In genomic region chr1:135170299-135170698, GRCm38 (mm10) we compare ENCODE assay signal across 15 mouse cellular contexts. TPM values are rescaled to one million over a fixed set of nuclear protein-coding genes. Genes with fewer than 3 reads are reported as not detected.
DNase-seq lines count a peak whose midpoint lies in the region; ATAC-seq and TF ChIP-seq lines count a peak whose summit lies in the region.
"Had no signal": no experiment of that assay in that cellular context is flagged by ENCODE, and none has a peak within 500 bp of the region (broad histone marks: within the 10 kb centered on the region; RNA-seq: fewer than 3 reads in every experiment).

No protein-coding gene starts in this region.

- no peak overlapping the region; the same call in 1 of the 2 replicates for H3K9ac ChIP-seq in heart, adult 2 months (ENCODE audit: low read depth, low read length)
- H3K9ac ChIP-seq in hindbrain, embryonic 16.5 days (ENCODE audit: low read depth, low read length), result no peak overlapping the region
- H3K9ac ChIP-seq in hindbrain, embryonic 12.5 days, result no peak overlapping the region
- peak overlapping the region; percentile 44; the same call in 1 of the 2 replicates for H3K9ac ChIP-seq in lung, embryonic 16.5 days (ENCODE audit: low read length)
- H3K9ac ChIP-seq: forebrain, postnatal 0 days had no signal

- peaks cover 3% of the 10 kb centered on the region; the same call in 1 of the 2 replicates for H3K4me1 ChIP-seq in heart, adult 2 months (ENCODE audit: control insufficient read depth, insufficient read depth, low read length)
- no peaks in the 10 kb centered on the region; the same call in 1 of the 2 replicates for H3K4me1 ChIP-seq in hindbrain, embryonic 16.5 days (ENCODE audit: control insufficient read depth, insufficient read depth, low read depth, low read length)
- H3K4me1 ChIP-seq in hindbrain, embryonic 12.5 days, result no peaks in the 10 kb centered on the region
- peaks cover 9% of the 10 kb centered on the region for H3K4me1 ChIP-seq in lung, embryonic 16.5 days (replicated peaks; ENCODE audit: control insufficient read depth, insufficient read depth, low read length)
- no peaks in the 10 kb centered on the region for H3K4me1 ChIP-seq in thymus, adult 2 months (replicated peaks; ENCODE audit: control insufficient read depth, insufficient read depth, low read length)

- WGBS in heart, adult 2 months, result 44% methylated on average over 10 of the region's 10 CpGs
- WGBS in hindbrain, embryonic 16.5 days, result 81% methylated on average over 10 of the region's 10 CpGs
- 77% methylated on average over 10 of the region's 10 CpGs for WGBS in hindbrain, embryonic 12.5 days
- 43% methylated on average over 10 of the region's 10 CpGs for WGBS in lung, embryonic 16.5 days
- WGBS in thymus, adult 2 months, result 67% methylated on average over 10 of the region's 10 CpGs

- no peak for DNase-seq in heart, adult 2 months
- DNase-seq in heart, adult 8-10 months (ENCODE audit: low spot score), result no peak
- no peak for DNase-seq in lung, postnatal 10 days
- peak; percentile 50 for DNase-seq in adrenal gland, postnatal 10 days
- no peak for DNase-seq in thymus, adult 2 months
- DNase-seq: cerebellum, adult 9-11 months; forebrain, postnatal 0 days; gastrocnemius, postnatal 14 days had no signal

- no peaks in the 10 kb centered on the region for H3K9me3 ChIP-seq in hindbrain, embryonic 16.5 days (ENCODE audit: control insufficient read depth, low read length)
- no peaks in the 10 kb centered on the region for H3K9me3 ChIP-seq in hindbrain, embryonic 12.5 days (replicated peaks)
- H3K9me3 ChIP-seq in lung, embryonic 16.5 days (ENCODE audit: control insufficient read depth, low read length), result no peaks in the 10 kb centered on the region

- peak overlapping the region; percentile 40 for H3K27ac ChIP-seq in heart, adult 2 months
- H3K27ac ChIP-seq in hindbrain, embryonic 16.5 days (ENCODE audit: low read depth, low read length), result peak overlapping the region; percentile 31; the same call in 1 of the 2 replicates
- H3K27ac ChIP-seq in hindbrain, embryonic 12.5 days, result no peak overlapping the region
- H3K27ac ChIP-seq in lung, embryonic 16.5 days (ENCODE audit: low read length), result no peak overlapping the region
- no peak overlapping the region for H3K27ac ChIP-seq in thymus, adult 2 months (ENCODE audit: control insufficient read depth, insufficient read depth, low read length)

- TF ChIP-seq CTCF in heart, adult 2 months (IDR thresholded peaks at IDR 0.05), result no peak
- no peak for TF ChIP-seq CTCF in thymus, adult 2 months (IDR thresholded peaks at IDR 0.05; ENCODE audit: borderline replicate concordance, control insufficient read depth, extremely low read depth, insufficient read depth, low read length, poor library complexity)

- no peak for ATAC-seq in hindbrain, embryonic 16.5 days
- ATAC-seq in hindbrain, embryonic 12.5 days (ENCODE audit: low FRiP score), result no peak
- ATAC-seq in lung, embryonic 16.5 days (ENCODE audit: low read depth), result no peak
- ATAC-seq: activated CD4-positive, CD25-positive, alpha-beta regulatory T cell, adult 4 months; forebrain, postnatal 0 days had no signal

- intact Hi-C loops in heart, adult 2 months (cut with DNase I), result no loop called here

- TF ChIP-seq POLR2A in heart, adult 2 months (IDR thresholded peaks at IDR 0.05; ENCODE audit: insufficient read depth, low read depth, low read length), result no peak
- no peak for TF ChIP-seq POLR2A in thymus, adult 2 months (IDR thresholded peaks at IDR 0.05; ENCODE audit: control insufficient read depth, extremely low read depth, insufficient read depth, low read length, poor library complexity)

- H3K4me2 ChIP-seq in hindbrain, embryonic 16.5 days (ENCODE audit: low read length), result no peak overlapping the region
- no peak overlapping the region for H3K4me2 ChIP-seq in hindbrain, embryonic 12.5 days (replicated peaks)
- H3K4me2 ChIP-seq in lung, embryonic 16.5 days (ENCODE audit: low read depth, low read length), result peak overlapping the region; percentile 23; the same call in 1 of the 2 replicates

- H3K79me2 ChIP-seq in heart, adult 2 months (replicated peaks; ENCODE audit: control insufficient read depth, insufficient read depth, low read length), result no peaks in the 10 kb centered on the region

- H3K4me3 ChIP-seq in heart, adult 2 months, result no peak overlapping the region
- no peak overlapping the region for H3K4me3 ChIP-seq in hindbrain, embryonic 16.5 days (ENCODE audit: low read length)
- H3K4me3 ChIP-seq in hindbrain, embryonic 12.5 days, result no peak overlapping the region
- no peak overlapping the region for H3K4me3 ChIP-seq in lung, embryonic 16.5 days (ENCODE audit: low read length)
- H3K4me3 ChIP-seq in thymus, adult 2 months (ENCODE audit: control insufficient read depth, insufficient read depth, low read length), result no peak overlapping the region

- no peaks in the 10 kb centered on the region for H3K27me3 ChIP-seq in heart, adult 2 months (ENCODE audit: control insufficient read depth, insufficient read depth, low read length)
- H3K27me3 ChIP-seq in hindbrain, embryonic 16.5 days (replicated peaks; ENCODE audit: control insufficient read depth, insufficient read depth, low read length), result no peaks in the 10 kb centered on the region
- no peaks in the 10 kb centered on the region for H3K27me3 ChIP-seq in hindbrain, embryonic 12.5 days
- H3K27me3 ChIP-seq in lung, embryonic 16.5 days (ENCODE audit: control insufficient read depth, insufficient read depth, low read depth, low read length), result no peaks in the 10 kb centered on the region
- H3K27me3 ChIP-seq in thymus, adult 2 months (ENCODE audit: control insufficient read depth, insufficient read depth, low read length), result no peaks in the 10 kb centered on the region

- TF ChIP-seq EP300 in heart, adult 2 months (IDR thresholded peaks at IDR 0.05; ENCODE audit: insufficient read depth, low read depth, low read length), result no peak

- no peaks in the 10 kb centered on the region for H3K36me3 ChIP-seq in heart, adult 2 months (ENCODE audit: control insufficient read depth, insufficient read depth, low read length)
- no peaks in the 10 kb centered on the region for H3K36me3 ChIP-seq in hindbrain, embryonic 16.5 days (ENCODE audit: control insufficient read depth, insufficient read depth, low read length)
- no peaks in the 10 kb centered on the region for H3K36me3 ChIP-seq in hindbrain, embryonic 12.5 days
- no peaks in the 10 kb centered on the region for H3K36me3 ChIP-seq in lung, embryonic 16.5 days (ENCODE audit: control insufficient read depth, insufficient read depth, low read length)
- H3K36me3 ChIP-seq in thymus, adult 2 months (ENCODE audit: control insufficient read depth, insufficient read depth, low read length), result no peaks in the 10 kb centered on the region

RNA-seq across cellular contexts. Expression of gene Gpr37l1, which starts 2.8 kb away (rescaled TPM):
- under 1 TPM; 0.97 to 0.98 TPM for total RNA-seq in heart, adult 2 months (2021)
- 2.3 and 3.6 TPM in 2 replicates for polyA plus RNA-seq in heart, adult 2 months (2012; rRNA removed)
- total RNA-seq in heart, adult 8-10 months (2022), result under 1 TPM; 0.44 to 0.71 (median 0.65) TPM
- 2.7 and 6.1 TPM in 2 replicates for polyA plus RNA-seq in hindbrain, embryonic 16.5 days (2015; fragmentation: Nextera tagmentation; extraction: Ambion mirVana)
- polyA plus RNA-seq in hindbrain, embryonic 12.5 days (2016; fragmentation: Nextera tagmentation; extraction: Ambion mirVana), result 0.10 and 0.12 TPM in 2 replicates
- polyA plus RNA-seq in lung, embryonic 16.5 days (2015; fragmentation: Nextera tagmentation; extraction: Ambion mirVana), result not detected in 2 replicates
- 1 to 10 TPM; 1.3 to 2.8 TPM for total RNA-seq in adrenal gland, postnatal 10 days (2021)
- polyA plus RNA-seq in thymus, adult 2 months (2012; rRNA removed), result 0.50 and 0.77 TPM in 2 replicates
- total RNA-seq: MEL; monocyte, adult 5-6 weeks had no signal
- polyA plus RNA-seq: activated CD4-positive, CD25-positive, alpha-beta regulatory T cell, adult 4 months; C2C12 had no signal

RNA-seq across cellular contexts. Expression of gene Arl8a, which starts 23.7 kb away (rescaled TPM):
- total RNA-seq in heart, adult 2 months (2021), result 10 to 100 TPM; 20.1 to 21.0 TPM
- 30.5 and 32.5 TPM in 2 replicates for polyA plus RNA-seq in heart, adult 2 months (2012; rRNA removed)
- 10 to 100 TPM; 19.0 to 21.4 (median 20.7) TPM for total RNA-seq in heart, adult 8-10 months (2022)
- polyA plus RNA-seq in hindbrain, embryonic 16.5 days (2015; fragmentation: Nextera tagmentation; extraction: Ambion mirVana), result 329 and 392 TPM in 2 replicates
- 171 and 183 TPM in 2 replicates for polyA plus RNA-seq in hindbrain, embryonic 12.5 days (2016; fragmentation: Nextera tagmentation; extraction: Ambion mirVana)
- polyA plus RNA-seq in lung, embryonic 16.5 days (2015; fragmentation: Nextera tagmentation; extraction: Ambion mirVana), result 37.4 and 42.9 TPM in 2 replicates
- total RNA-seq in adrenal gland, postnatal 10 days (2021), result 10 to 100 TPM; 49.2 to 57.7 TPM
- polyA plus RNA-seq in thymus, adult 2 months (2012; rRNA removed), result 54.7 and 59.4 TPM in 2 replicates

RNA-seq across cellular contexts. Expression of gene Ptpn7, which starts 37.8 kb away (rescaled TPM):
- under 1 TPM; 0.73 to 0.82 TPM for total RNA-seq in heart, adult 2 months (2021)
- 0.82 and 1.4 TPM in 2 replicates for polyA plus RNA-seq in heart, adult 2 months (2012; rRNA removed)
- total RNA-seq in heart, adult 8-10 months (2022), result 1 to 10 TPM in 1 of 4 experiments, under 1 TPM in 3; 0.34 to 1.5 (median 0.49) TPM
- polyA plus RNA-seq in hindbrain, embryonic 16.5 days (2015; fragmentation: Nextera tagmentation; extraction: Ambion mirVana), result 0.24 and 0.30 TPM in 2 replicates
- polyA plus RNA-seq in hindbrain, embryonic 12.5 days (2016; fragmentation: Nextera tagmentation; extraction: Ambion mirVana), result 1.2 TPM in 2 replicates
- 4.4 and 6.1 TPM in 2 replicates for polyA plus RNA-seq in lung, embryonic 16.5 days (2015; fragmentation: Nextera tagmentation; extraction: Ambion mirVana)
- 1 to 10 TPM; 1.8 to 2.5 TPM for total RNA-seq in adrenal gland, postnatal 10 days (2021)
- 219 and 275 TPM in 2 replicates for polyA plus RNA-seq in thymus, adult 2 months (2012; rRNA removed)

Comparison
In these comparisons a context has a peak if more than half of its experiments do, and no peak if none do; other contexts are left out.
1. H3K27ac ChIP-seq: peak in heart, adult 2 months (single experiment) and hindbrain, embryonic 16.5 days (single experiment); none in hindbrain, embryonic 12.5 days (single experiment), lung, embryonic 16.5 days (single experiment) and thymus, adult 2 months (single experiment).
2. RNA of gene Ptpn7, which starts 37.8 kb away (polyA plus RNA-seq): 219 to 275 TPM in thymus, adult 2 months; 4.4 to 6.1 TPM in lung, embryonic 16.5 days, 0.82 to 1.4 TPM in heart, adult 2 months, 1.2 TPM in hindbrain, embryonic 12.5 days and 0.24 to 0.30 TPM in hindbrain, embryonic 16.5 days; every median in the first group is over 10 times any median in the second.